Mouse (Mus musculus) lung, embryonic 14.5 days (tissue): ENCODE results near the gene Dnaaf5. TPM values are rescaled to one million over a fixed set of nuclear protein-coding genes. Genes with fewer than 3 reads are reported as not detected.

ENCODE experiments used
- ATAC-seq: fragments of 200-750 bp; cut with Nextera tagmentation; 2 replicates; pipeline ENCODE4 v1.8.0; 2017; ENCODE audit warnings: mild to moderate bottlenecking, moderate TSS enrichment, moderate library complexity; ENCODE audit not compliant: insufficient read depth
- DNase-seq: peaks from one replicate; pipeline ENCODE4 v3.0.0-alpha.2; 2015
- H3K27ac ChIP-seq: fragments of 300-500 bp; sonication (generic); 2 replicates; pipeline ENCODE4 v1.5.1; 2014; ENCODE audit warnings: low read depth, mild to moderate bottlenecking, moderate library complexity
- H3K27me3 ChIP-seq: fragments of 300-500 bp; sonication (generic); 2 replicates; pipeline ENCODE4 v1.6.1; 2014; ENCODE audit warnings: low read length, control low read depth; ENCODE audit not compliant: insufficient read depth
- H3K36me3 ChIP-seq: fragments of 300-500 bp; sonication (generic); 2 replicates; pipeline ENCODE4 v1.6.1; 2014; ENCODE audit warnings: control low read depth; ENCODE audit not compliant: insufficient read depth
- H3K4me1 ChIP-seq: fragments of 300-500 bp; sonication (generic); 2 replicates; pipeline ENCODE4 v1.6.1; 2014; ENCODE audit warnings: antibody characterized with exemption, control low read depth; ENCODE audit not compliant: insufficient read depth
- H3K4me2 ChIP-seq: fragments of 300-500 bp; sonication (generic); 2 replicates; pipeline ENCODE4 v1.6.1; 2014; ENCODE audit warnings: mild to moderate bottlenecking
- H3K4me3 ChIP-seq: fragments of 300-500 bp; sonication (generic); 2 replicates; pipeline ENCODE4 v1.5.1; 2014; ENCODE audit warnings: low read depth, low read length
- H3K9ac ChIP-seq: fragments of 300-500 bp; sonication (generic); 2 replicates; pipeline ENCODE4 v1.6.1; 2014
- H3K9me3 ChIP-seq: fragments of 300-500 bp; sonication (generic); 2 replicates; pipeline ENCODE4 v1.6.1; 2016; ENCODE audit warnings: low read depth, low read length, control low read depth
- CTCF ChIP-seq: IDR thresholded peaks from 2 replicates; pipeline ENCODE4 v1.5.1; 2016; ENCODE audit warnings: antibody characterized with exemption, low read depth
- WGBS: fragments of 180-500 bp; shearing (Covaris S2); extraction: QIAGEN DNeasy Blood & Tissue Kit; methylation state at CpG from one replicate; pipeline ENCODE4 v1.1.7; 2014; 5-methylcytosine and 5-hydroxymethylcytosine counted together
- polyA plus RNA-seq: library from polyadenylated mRNA; unstranded; fragments of >200 nt; fragmentation: Nextera tagmentation; extraction: Ambion mirVana; gene quantifications from 2 replicates; pipeline ENCODE4 v1.2.1, GENCODE M21; 2014

Dnaaf5 gene
- polyA plus RNA-seq, 1 experiment from 2014 or later = 8.6 TPM

DNA sequence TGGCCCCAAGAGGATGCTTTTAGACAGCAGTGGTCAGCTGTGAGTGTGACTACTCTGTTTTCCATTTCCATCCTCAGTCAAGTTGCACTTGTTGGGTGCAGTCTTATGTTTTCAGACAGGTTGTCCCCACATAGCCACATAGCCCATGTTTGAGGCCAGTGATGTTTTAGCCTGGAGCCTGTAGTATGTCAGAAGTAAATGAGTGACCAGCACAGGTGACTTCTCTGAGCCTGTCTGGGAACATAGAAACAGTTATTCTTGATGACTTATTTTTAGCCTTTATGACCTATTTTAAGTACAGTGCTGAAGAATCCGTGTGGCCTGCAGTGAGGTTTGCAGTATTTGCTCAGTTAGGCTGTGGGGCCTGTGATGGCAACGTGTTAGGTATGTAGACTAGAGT is 66.1 kb downstream of the Dnaaf5 start:
- Histone ChIP-seq H3K9me3 (no peaks in the 10 kb centered on the region), H3K9ac (no peak overlapping the region)
- 80% methylated on average over 2 of the region's 2 CpGs for WGBS

DNA sequence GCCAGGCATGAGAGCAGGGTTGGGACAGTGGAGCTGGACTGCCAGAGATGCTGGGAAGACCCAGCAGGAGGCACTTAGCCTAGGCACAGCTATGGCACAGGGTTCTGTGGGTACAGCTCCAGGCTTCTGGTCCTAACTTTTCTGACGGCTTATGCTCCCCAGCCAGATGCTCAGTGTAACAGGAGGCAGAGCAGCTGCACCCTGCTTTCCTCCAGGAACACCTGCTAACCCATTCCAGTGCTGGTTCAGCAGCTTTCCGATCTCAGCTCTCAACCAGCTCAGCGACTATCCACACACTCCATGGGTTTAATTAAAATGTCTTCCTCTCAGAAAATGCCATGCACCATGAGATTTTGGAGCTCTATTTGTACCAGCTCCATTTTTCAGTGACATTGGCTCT is 66.8 kb downstream of the Dnaaf5 start:
- H3K9me3 ChIP-seq = no peaks in the 10 kb centered on the region
- H3K27me3 ChIP-seq = no peaks in the 10 kb centered on the region
- ATAC-seq (no peak), DNase-seq (no peak)
- 86% methylated on average over 3 of the region's 3 CpGs for WGBS
- H3K4me2 ChIP-seq = no peak overlapping the region
- H3K9ac ChIP-seq = no peak overlapping the region
- TF ChIP-seq CTCF = no peak
- no peak overlapping the region for H3K4me3 ChIP-seq
- peaks cover 30% of the 10 kb centered on the region for H3K36me3 ChIP-seq
- H3K4me1 ChIP-seq = no peaks in the 10 kb centered on the region
- no peak overlapping the region for H3K27ac ChIP-seq

More for the DNA sequence above, 66.1 kb downstream of the Dnaaf5 start:
- peaks cover 23% of the 10 kb centered on the region for H3K36me3 ChIP-seq
- TF ChIP-seq CTCF = no peak
- DNase-seq = no peak
- H3K27me3 ChIP-seq = no peaks in the 10 kb centered on the region
- H3K4me3 ChIP-seq = no peak overlapping the region
- no peak for ATAC-seq
- H3K4me1 ChIP-seq = no peaks in the 10 kb centered on the region
- H3K4me2 ChIP-seq = no peak overlapping the region
- H3K27ac ChIP-seq = no peak overlapping the region

DNA sequence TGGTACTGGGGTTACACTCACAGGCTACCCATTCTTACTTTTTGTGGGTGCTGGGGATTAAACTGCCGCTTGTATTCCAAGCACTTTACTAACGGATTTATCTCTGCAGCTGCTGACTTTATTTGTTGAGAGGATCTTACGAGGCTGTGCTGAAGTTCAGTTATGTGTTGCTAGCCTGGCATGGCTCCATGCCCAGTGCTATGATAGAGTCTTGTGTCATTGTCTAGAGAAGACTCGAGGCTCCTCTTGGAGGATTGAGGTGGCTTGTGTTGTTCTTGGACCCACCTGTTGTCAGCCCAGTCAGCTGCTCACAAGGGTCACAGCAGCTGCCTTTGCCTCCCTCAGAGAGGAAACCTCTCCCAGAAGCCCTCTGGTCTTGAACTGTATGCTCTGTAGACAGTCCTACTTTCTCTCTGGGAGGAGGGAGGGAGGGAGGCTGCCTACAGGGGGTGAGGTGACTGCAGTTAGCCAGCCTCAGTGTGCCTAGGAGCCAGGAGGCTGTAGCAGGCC is 70.0 kb downstream of the Dnaaf5 start:
- Histone ChIP-seq H3K4me2 (no peak overlapping the region), H3K9ac (no peak overlapping the region), H3K27ac (no peak overlapping the region; the same call in 1 of the 2 replicates), H3K27me3 (no peaks in the 10 kb centered on the region), H3K9me3 (no peaks in the 10 kb centered on the region), H3K4me1 (no peaks in the 10 kb centered on the region), H3K36me3 (peaks cover 48% of the 10 kb centered on the region), H3K4me3 (no peak overlapping the region)
- no peak for TF ChIP-seq CTCF
- ATAC-seq (no peak), DNase-seq (no peak)
- 80% methylated on average over 4 of the region's 4 CpGs for WGBS

DNA sequence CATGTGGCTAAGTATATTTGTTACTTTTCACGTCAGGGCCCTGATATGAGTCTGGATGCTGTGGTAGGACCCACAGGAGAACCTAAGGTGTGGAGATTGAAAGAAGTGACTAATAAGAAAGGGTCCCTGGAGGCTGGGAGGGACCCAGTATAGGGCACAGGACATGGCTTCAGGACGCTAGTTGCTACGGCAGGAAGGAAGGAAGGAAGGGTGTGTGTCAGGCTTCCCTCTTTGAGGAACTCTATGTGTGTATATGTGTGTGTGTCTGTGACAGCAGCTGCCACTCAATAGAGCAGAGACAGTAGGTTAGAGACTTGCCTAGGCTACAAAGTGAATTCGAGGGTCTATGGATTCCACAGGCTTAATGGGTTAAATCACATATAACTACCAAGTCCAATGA is 70.6 kb downstream of the Dnaaf5 start:
- Histone ChIP-seq H3K9me3 (no peaks in the 10 kb centered on the region), H3K27me3 (no peaks in the 10 kb centered on the region), H3K4me2 (no peak overlapping the region), H3K4me3 (no peak overlapping the region), H3K9ac (no peak overlapping the region), H3K27ac (no peak overlapping the region; the same call in 1 of the 2 replicates), H3K4me1 (no peaks in the 10 kb centered on the region), H3K36me3 (peaks cover 48% of the 10 kb centered on the region)
- DNase-seq = no peak
- ATAC-seq = no peak
- WGBS = 76% methylated on average over 4 of the region's 4 CpGs
- TF ChIP-seq CTCF = no peak

DNA sequence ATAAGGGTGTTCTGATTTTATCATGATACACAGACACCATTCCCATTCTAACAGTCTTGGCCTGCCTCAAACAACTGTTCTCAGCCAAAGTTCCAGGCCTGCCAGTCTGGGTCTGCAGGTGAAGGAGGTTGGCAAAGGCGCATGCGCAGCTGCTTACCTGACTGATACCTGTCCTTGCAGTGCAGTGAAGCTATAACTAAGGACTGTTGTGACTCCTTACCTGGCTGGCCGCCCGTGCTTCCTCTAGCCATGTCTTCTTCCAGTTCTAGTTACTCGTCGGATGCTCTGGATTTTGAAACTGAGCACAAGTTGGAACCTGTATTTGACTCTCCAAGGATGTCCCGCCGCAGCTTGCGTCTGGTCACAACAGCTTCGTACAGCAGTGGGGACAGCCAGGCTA is 73.3 kb downstream of the Dnaaf5 start:
- Histone ChIP-seq H3K4me1 (no peaks in the 10 kb centered on the region), H3K27me3 (no peaks in the 10 kb centered on the region), H3K36me3 (peaks cover 58% of the 10 kb centered on the region), H3K27ac (no peak overlapping the region), H3K4me3 (no peak overlapping the region), H3K9ac (no peak overlapping the region), H3K4me2 (no peak overlapping the region), H3K9me3 (no peaks in the 10 kb centered on the region)
- no peak for TF ChIP-seq CTCF
- WGBS = 91% methylated on average over 10 of the region's 10 CpGs
- ATAC-seq (no peak), DNase-seq (no peak)

GRCm38 (mm10) chr5:139227236-139227635 is 77.2 kb downstream of the Dnaaf5 start:
- DNase-seq (no peak), ATAC-seq (no peak)
- Histone ChIP-seq H3K27ac (no peak overlapping the region), H3K4me1 (no peaks in the 10 kb centered on the region), H3K4me3 (no peak overlapping the region), H3K27me3 (no peaks in the 10 kb centered on the region), H3K9me3 (no peaks in the 10 kb centered on the region), H3K36me3 (peaks cover 78% of the 10 kb centered on the region), H3K9ac (no peak overlapping the region), H3K4me2 (no peak overlapping the region)
- TF ChIP-seq CTCF = no peak
- 87% methylated on average over 4 of the region's 4 CpGs for WGBS

GRCm38 (mm10) chr5:139227645-139228044 is 77.6 kb downstream of the Dnaaf5 start:
- H3K27me3 ChIP-seq = no peaks in the 10 kb centered on the region
- ATAC-seq = no peak
- no peak overlapping the region for H3K9ac ChIP-seq
- H3K36me3 ChIP-seq = peaks cover 82% of the 10 kb centered on the region
- no peaks in the 10 kb centered on the region for H3K9me3 ChIP-seq
- H3K27ac ChIP-seq = no peak overlapping the region
- DNase-seq = no peak
- no peak overlapping the region for H3K4me2 ChIP-seq
- TF ChIP-seq CTCF = no peak
- H3K4me3 ChIP-seq = no peak overlapping the region
- no peaks in the 10 kb centered on the region for H3K4me1 ChIP-seq
- 95% methylated on average over 2 of the region's 2 CpGs for WGBS

DNA sequence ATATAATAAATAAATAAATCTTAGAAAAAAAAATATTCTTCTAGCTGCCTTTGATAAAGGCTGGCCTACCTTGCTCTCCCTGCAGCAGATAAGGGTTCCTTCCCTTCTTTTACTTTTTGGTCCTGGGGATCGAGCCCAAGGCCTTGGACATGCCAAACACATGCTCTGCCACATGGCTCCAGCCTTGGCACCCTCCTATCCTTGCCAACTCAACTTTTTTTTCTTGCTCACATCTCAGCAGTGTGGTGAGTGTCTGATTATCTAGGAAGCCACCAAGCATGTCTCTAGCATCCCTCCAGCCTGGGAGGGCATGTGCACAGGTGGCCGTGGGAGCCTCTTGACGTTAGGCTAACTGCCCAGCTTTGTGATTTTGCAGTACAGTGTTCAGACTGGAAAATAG is 78.3 kb downstream of the Dnaaf5 start:
- Histone ChIP-seq H3K27me3 (no peaks in the 10 kb centered on the region), H3K4me3 (no peak overlapping the region), H3K4me1 (no peaks in the 10 kb centered on the region), H3K9me3 (no peaks in the 10 kb centered on the region), H3K27ac (no peak overlapping the region), H3K4me2 (no peak overlapping the region), H3K9ac (no peak overlapping the region), H3K36me3 (peaks cover 86% of the 10 kb centered on the region)
- DNase-seq (no peak), ATAC-seq (no peak)
- TF ChIP-seq CTCF = no peak
- 95% methylated on average over 3 of the region's 3 CpGs for WGBS
